Mouse (Mus musculus) liver, adult 2 months (tissue): Measurements from ENCODE around the gene Lhx2.

Experiments
- CTCF ChIP-seq: fragments of 200-500 bp; IDR thresholded peaks from 2 replicates; pipeline ENCODE4 v1.5.1; 2011; ENCODE audit warnings: low read depth, low read length, control low read depth
- POLR2A ChIP-seq: fragments of 200-500 bp; IDR thresholded peaks from 2 replicates; pipeline ENCODE4 v1.6.1; 2011; ENCODE audit warnings: low read length, control low read depth; ENCODE audit not compliant: insufficient read depth; ENCODE audit errors: extremely low read depth

DNA sequence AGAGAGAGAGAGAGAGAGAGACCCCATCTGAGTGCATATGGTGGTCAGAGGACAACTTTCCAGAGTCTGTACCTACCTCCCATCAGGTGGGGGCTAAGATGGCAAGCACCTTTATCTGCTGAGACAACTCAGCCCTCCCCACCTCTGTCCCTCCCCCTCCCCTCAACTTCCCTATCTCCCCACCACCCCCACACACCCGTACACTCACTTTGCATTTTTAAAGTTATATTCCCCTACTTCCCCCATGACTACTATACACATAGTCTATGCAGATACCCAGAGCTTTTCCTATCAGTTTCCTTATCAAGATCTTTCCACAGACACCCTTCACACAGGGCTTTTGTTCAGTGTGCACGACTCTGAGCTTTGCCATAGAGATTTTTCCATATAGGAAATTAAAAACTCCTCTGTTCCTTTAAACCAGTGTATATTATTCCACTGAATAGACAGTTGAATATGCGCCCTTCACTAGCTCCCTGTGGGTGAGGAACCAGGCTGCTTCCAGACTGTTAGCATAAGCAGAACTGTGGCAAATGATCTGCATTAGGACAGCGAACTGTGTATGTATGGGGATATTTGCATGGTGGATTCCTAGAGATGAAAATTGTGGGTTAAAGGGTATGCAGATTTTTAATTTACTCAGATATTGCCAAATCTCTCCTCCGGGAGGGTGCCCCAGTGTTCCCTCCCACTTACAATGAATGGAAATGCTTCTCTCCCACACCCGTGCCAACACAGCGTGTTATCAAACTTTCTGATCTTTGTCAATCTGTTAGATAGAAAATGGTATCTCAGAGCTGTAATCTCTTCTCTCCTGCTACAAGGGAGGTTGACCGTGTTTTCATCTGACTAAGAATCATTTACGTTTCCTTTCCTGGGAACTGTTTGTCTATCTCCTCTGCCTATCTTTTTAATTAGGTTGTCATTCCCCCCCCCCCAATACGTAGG lies 41.3 kb downstream of the Lhx2 start:
- TF ChIP-seq CTCF (no peak), POLR2A (no peak)
